In genomic region chr1:138896088-138896487, GRCm38 (mm10) we compare ENCODE assay signal across 26 mouse cellular contexts. TPM values are rescaled to one million over a fixed set of nuclear protein-coding genes. Genes with fewer than 3 reads are reported as not detected.
DNase-seq lines count a peak whose midpoint lies in the region; ATAC-seq and TF ChIP-seq lines count a peak whose summit lies in the region.
"Had no signal": no experiment of that assay in that cellular context is flagged by ENCODE, and none has a peak within 500 bp of the region (broad histone marks: within the 10 kb centered on the region; RNA-seq: fewer than 3 reads in every experiment).

No protein-coding gene starts in this region.

- no peak for TF ChIP-seq EP300 in CH12.LX (IDR thresholded peaks at IDR 0.05; ENCODE audit: low read length)

- POLR2A ChIA-PET in Patski (lab: Charles Lee): no interaction called here

- H3K4me3 ChIP-seq in heart, embryonic 10.5 days: no peak overlapping the region
- H3K4me3 ChIP-seq in layer of hippocampus, adult 2 months: no peak overlapping the region
- H3K4me3 ChIP-seq in CH12.LX (replicated peaks in 1 of 3; ENCODE audit: low read depth in 2 of 3, low read length in 2 of 3, poor library complexity in 1 of 3): no peak overlapping the region
- H3K4me3 ChIP-seq: embryonic facial prominence, embryonic 12.5 days; hindbrain, embryonic 10.5 days; hindbrain, embryonic 15.5 days; kidney, embryonic 15.5 days; limb, embryonic 10.5 days; limb, embryonic 15.5 days; midbrain, embryonic 13.5 days had no signal

- dilution Hi-C loops in CH12.LX (cut with MboI; ENCODE audit: extremely low pct_ligation_motif_present, extremely low pct_unique_long_range_greater_than_20kb, low sequenced_read_pairs): no loop called here

- H3K79me2 ChIP-seq in CH12.LX (replicated peaks; ENCODE audit: control insufficient read depth, extremely low read depth, insufficient read depth, poor library complexity, severe bottlenecking): no peaks in the 10 kb centered on the region

- no peaks in the 10 kb centered on the region for H3K27me3 ChIP-seq in heart, embryonic 10.5 days (ENCODE audit: insufficient read depth, poor library complexity, severe bottlenecking)
- H3K27me3 ChIP-seq in CH12.LX (replicated peaks): no peaks in the 10 kb centered on the region
- H3K27me3 ChIP-seq in Patski: no peaks in the 10 kb centered on the region
- H3K27me3 ChIP-seq: embryonic facial prominence, embryonic 12.5 days; hindbrain, embryonic 15.5 days; kidney, embryonic 15.5 days; limb, embryonic 15.5 days; midbrain, embryonic 13.5 days had no signal

- H3K36me3 ChIP-seq in heart, embryonic 10.5 days: no peaks in the 10 kb centered on the region
- no peaks in the 10 kb centered on the region for H3K36me3 ChIP-seq in CH12.LX (replicated peaks in 1 of 2; ENCODE audit: control insufficient read depth in 1 of 2, insufficient read depth in 1 of 2, low read length in 1 of 2)
- H3K36me3 ChIP-seq: embryonic facial prominence, embryonic 12.5 days; hindbrain, embryonic 10.5 days; hindbrain, embryonic 15.5 days; kidney, embryonic 15.5 days; limb, embryonic 10.5 days; limb, embryonic 15.5 days; midbrain, embryonic 13.5 days had no signal

- CTCF ChIA-PET in Patski (lab: Charles Lee): interaction anchor here (1.3 kb wide), 1 partner anchor 13 kb away, joined by 3 read pairs; no protein-coding TSS in a partner anchor

- no peak for ATAC-seq in Patski
- ATAC-seq: forebrain, embryonic 14.5 days; inflammation-experienced regulatory T-cells, adult 6 months; midbrain, embryonic 13.5 days had no signal

- TF ChIP-seq CTCF in layer of hippocampus, adult 2 months (conservative IDR thresholded peaks at IDR 0.05): peak; percentile 36
- TF ChIP-seq CTCF in CH12.LX (conservative IDR thresholded peaks at IDR 0.05 in 1 of 2, IDR thresholded peaks at IDR 0.05 in 1 of 2; ENCODE audit: low read depth in 2 of 2, low read length in 2 of 2): peak in 1 of 2 experiments; percentile 59; a peak in 2 of 4 replicates
- TF ChIP-seq CTCF in Patski (IDR thresholded peaks at IDR 0.05): peak; percentile 42

- TF ChIP-seq POLR2A in CH12.LX (IDR thresholded peaks at IDR 0.05; ENCODE audit: low read depth, low read length): no peak

- intact Hi-C loops in left cerebral cortex, postnatal 25 days (cut with DNase I): no loop called here

- in situ Hi-C loops in CH12.LX (cut with MboI; ENCODE audit: low pct_ligation_motif_present, low pct_unique_long_range_greater_than_20kb, low sequenced_read_pairs) (no loop called here), Patski (cut with MboI; ENCODE audit: low pct_unique_long_range_greater_than_20kb) (no loop called here)

- WGBS in heart, embryonic 10.5 days: 75% methylated on average over 3 of the region's 3 CpGs

- no peaks in the 10 kb centered on the region for H3K9me3 ChIP-seq in heart, embryonic 10.5 days
- no peaks in the 10 kb centered on the region for H3K9me3 ChIP-seq in CH12.LX (replicated peaks; ENCODE audit: low read length)
- H3K9me3 ChIP-seq: embryonic facial prominence, embryonic 12.5 days; hindbrain, embryonic 10.5 days; hindbrain, embryonic 15.5 days; kidney, embryonic 15.5 days; limb, embryonic 10.5 days; limb, embryonic 15.5 days; midbrain, embryonic 13.5 days had no signal

- no peaks in the 10 kb centered on the region for H3K4me1 ChIP-seq in heart, embryonic 10.5 days
- peaks cover 0 to 5% of the 10 kb centered on the region in 2 experiments; a peak in 1 of 4 replicates for H3K4me1 ChIP-seq in CH12.LX (ENCODE audit: control insufficient read depth in 1 of 2, insufficient read depth in 2 of 2)
- H3K4me1 ChIP-seq: embryonic facial prominence, embryonic 12.5 days; hindbrain, embryonic 10.5 days; hindbrain, embryonic 15.5 days; kidney, embryonic 15.5 days; limb, embryonic 10.5 days; limb, embryonic 15.5 days; midbrain, embryonic 13.5 days had no signal

- TF ChIP-seq RAD21 in CH12.LX (IDR thresholded peaks at IDR 0.05; ENCODE audit: low read depth, low read length): peak; percentile 66

- no peak overlapping the region for H3K27ac ChIP-seq in heart, embryonic 10.5 days
- H3K27ac ChIP-seq in layer of hippocampus, adult 2 months: no peak overlapping the region
- H3K27ac ChIP-seq in CH12.LX (ENCODE audit: insufficient read depth, low read depth): no peak overlapping the region
- H3K27ac ChIP-seq: embryonic facial prominence, embryonic 12.5 days; hindbrain, embryonic 10.5 days; hindbrain, embryonic 15.5 days; kidney, embryonic 15.5 days; limb, embryonic 10.5 days; limb, embryonic 15.5 days; macrophage; midbrain, embryonic 13.5 days had no signal

- no peak overlapping the region for H3K9ac ChIP-seq in CH12.LX (ENCODE audit: insufficient read depth, low read depth)
- H3K9ac ChIP-seq: embryonic facial prominence, embryonic 12.5 days; hindbrain, embryonic 15.5 days; kidney, embryonic 15.5 days; limb, embryonic 15.5 days; midbrain, embryonic 13.5 days had no signal

- DNase-seq in heart, embryonic 10.5 days (ENCODE audit: low spot score): peak; percentile 22
- DNase-seq in heart, postnatal 4 days: no peak
- DNase-seq in layer of hippocampus, adult 2 months (ENCODE audit: low spot score in 2 of 2): no peak
- DNase-seq in layer of hippocampus, postnatal 14 days (ENCODE audit: low spot score in 2 of 2): no peak
- DNase-seq in CH12.LX (ENCODE audit: extremely low read depth): no peak
- DNase-seq in Patski (ENCODE audit: low read depth, low spot score): no peak
- no peak for DNase-seq in left cerebral cortex, postnatal 25 days (ENCODE audit: low spot score in 2 of 2)
- DNase-seq: adrenal gland, postnatal 10 days; cerebellum, adult 8-10 months; embryo, embryonic 11 days; gastrocnemius, postnatal 25 days; kidney, postnatal 25 days; thymus, postnatal 4 days had no signal

- no peak overlapping the region for H3K4me2 ChIP-seq in CH12.LX (ENCODE audit: insufficient read depth, low read depth, poor library complexity, severe bottlenecking)
- H3K4me2 ChIP-seq: embryonic facial prominence, embryonic 12.5 days; hindbrain, embryonic 15.5 days; kidney, embryonic 15.5 days; limb, embryonic 15.5 days; midbrain, embryonic 13.5 days had no signal

TF ChIP-seq in CH12.LX, 34 proteins besides CTCF, POLR2A, EP300 and RAD21:
- TF ChIP-seq MYC (IDR thresholded peaks at IDR 0.05; ENCODE audit: low read depth, low read length) (no peak), SIN3A (IDR thresholded peaks at IDR 0.05; ENCODE audit: low read length) (no peak), UBTF (IDR thresholded peaks at IDR 0.05; ENCODE audit: low read depth, low read length) (no peak), ZNF384 (IDR thresholded peaks at IDR 0.05; ENCODE audit: low read depth, low read length) (no peak), NELFE (IDR thresholded peaks at IDR 0.05; ENCODE audit: low read depth, low read length) (no peak), SMC3 (IDR thresholded peaks at IDR 0.05; ENCODE audit: low read depth, low read length) (peak; percentile 50), RCOR1 (conservative IDR thresholded peaks at IDR 0.05; ENCODE audit: low read depth, low read length) (no peak)

RNA-seq across cellular contexts. Expression of gene 2310009B15Rik, which starts 39.4 kb away (rescaled TPM):
- polyA plus RNA-seq in heart, embryonic 10.5 days (2016; fragmentation: Nextera tagmentation; extraction: Ambion mirVana): 27.0 and 30.2 TPM in 2 replicates
- 10 to 100 TPM; 15.8 to 20.3 TPM for total RNA-seq in heart, postnatal 4 days (2021)
- 10 to 100 TPM; 23.1 to 24.7 TPM for total RNA-seq in layer of hippocampus, adult 2 months (2021)
- total RNA-seq in layer of hippocampus, postnatal 14 days (2021): 10 to 100 TPM; 19.9 to 24.3 TPM
- 17.2 and 17.5 TPM in 2 replicates for total RNA-seq in CH12.LX (2012; rRNA removed)
- total RNA-seq in CH12.LX (2014; rRNA removed): 35.0 and 39.8 TPM in 2 replicates
- 17.8 and 20.0 TPM in 2 replicates for polyA plus RNA-seq in CH12.LX (2012; ENCODE audit: insufficient read length, low read depth)
- 29.8 TPM for polyA plus RNA-seq in Patski (2021)
- 10 to 100 TPM; 14.4 to 15.8 TPM for total RNA-seq in left cerebral cortex, postnatal 25 days (2021)

RNA-seq across cellular contexts. Expression of gene Lhx9, which starts 47.7 kb away (rescaled TPM):
- 3.5 and 5.2 TPM in 2 replicates for polyA plus RNA-seq in heart, embryonic 10.5 days (2016; fragmentation: Nextera tagmentation; extraction: Ambion mirVana)
- total RNA-seq in heart, postnatal 4 days (2021): not detected
- 10 to 100 TPM; 16.5 to 17.4 TPM for total RNA-seq in layer of hippocampus, adult 2 months (2021)
- total RNA-seq in layer of hippocampus, postnatal 14 days (2021): 10 to 100 TPM; 13.5 to 15.1 TPM
- 0.21 TPM in 2 replicates for total RNA-seq in CH12.LX (2012; rRNA removed)
- total RNA-seq in CH12.LX (2014; rRNA removed): 0.09 and 0.16 TPM in 2 replicates
- 0.23 and 0.34 TPM in 2 replicates for polyA plus RNA-seq in CH12.LX (2012; ENCODE audit: insufficient read length, low read depth)
- polyA plus RNA-seq in Patski (2021): 27.0 TPM
- under 1 TPM; 0.66 to 0.85 TPM for total RNA-seq in left cerebral cortex, postnatal 25 days (2021)
- total RNA-seq: gastrocnemius, postnatal 25 days; megakaryocyte-erythroid progenitor cell, adult 5-6 weeks had no signal
- polyA plus RNA-seq: lung, embryonic 16.5 days; macrophage; thymus, postnatal 0 days had no signal

Comparison
In these comparisons a context has a peak if more than half of its experiments do, and no peak if none do; other contexts are left out.
1. RNA of gene Lhx9, which starts 47.7 kb away (total RNA-seq): 16.5 to 17.4 TPM in layer of hippocampus, adult 2 months and 13.5 to 15.1 TPM in layer of hippocampus, postnatal 14 days; 0.66 to 0.85 TPM in left cerebral cortex, postnatal 25 days, 0.09 to 0.21 TPM in CH12.LX and not detected in heart, postnatal 4 days; every median in the first group is over 4 times any median in the second.